Mouse (Mus musculus) embryonic fibroblast, embryonic 13.5 days (primary cell): ENCODE measurements at regions not wholly inside any gene's neighbourhood (a gene's known extent, or its start where the extent isn't known, plus 50 kb on each side); places are given as distances from the start of the nearest gene placed in this dataset.

ENCODE experiments used
- CTCF ChIP-seq: IDR thresholded peaks from 2 replicates; pipeline ENCODE4 v1.5.1; 2011; ENCODE audit warnings: mild to moderate bottlenecking, control low read depth, low read length, moderate library complexity, borderline replicate concordance; ENCODE audit not compliant: insufficient read depth
- POLR2A ChIP-seq: IDR thresholded peaks from 2 replicates; pipeline ENCODE4 v1.6.1; 2011; ENCODE audit warnings: low read depth, mild to moderate bottlenecking, control low read depth, low read length, moderate library complexity

DNA sequence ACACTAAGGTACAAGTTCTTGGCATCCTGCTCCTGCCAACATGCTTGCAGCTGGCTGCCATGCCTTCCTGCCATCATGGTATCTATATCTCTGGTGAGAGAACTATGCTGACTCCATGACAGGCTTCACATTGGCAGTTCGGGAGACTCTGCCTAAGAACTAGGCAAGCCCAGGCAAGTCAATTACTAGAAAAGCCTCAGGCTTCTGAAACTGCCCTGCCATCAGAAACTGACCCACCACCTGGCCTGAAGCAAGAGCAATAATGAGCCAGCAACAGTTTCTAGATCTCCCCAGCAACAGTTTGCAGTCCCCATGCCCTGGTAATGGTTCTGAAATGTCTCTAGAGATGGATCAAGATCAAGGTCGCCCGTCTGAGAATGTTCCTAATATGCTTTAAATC is 280.8 kb downstream of the Rnf152 start:
- TF ChIP-seq CTCF (no peak), POLR2A (no peak)
